Mouse (Mus musculus): ENCODE measurements at regions not wholly inside any gene's neighbourhood (a gene's known extent, or its start where the extent isn't known, plus 50 kb on each side); places are given as distances from the start of the nearest gene placed in this dataset.

DNA sequence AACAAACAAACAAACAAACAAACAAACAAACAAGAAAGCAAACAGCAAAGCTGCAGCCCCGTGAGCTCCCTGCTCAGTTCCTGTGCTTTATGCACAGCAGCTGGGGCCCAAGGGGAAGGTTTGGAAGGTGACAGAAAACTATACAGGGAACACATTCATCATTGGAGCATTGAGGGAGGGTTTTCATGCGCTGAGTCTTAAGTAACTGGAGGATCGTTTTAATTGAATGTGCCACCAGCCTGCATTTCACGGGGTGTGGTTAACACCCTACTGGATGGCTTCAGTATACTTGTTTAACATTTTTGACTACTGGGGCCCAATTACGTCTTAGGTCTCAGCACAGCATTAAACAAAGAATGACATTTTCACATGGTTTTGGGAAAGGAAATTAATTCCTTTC, 331.9 kb upstream of the Prkcq start:
- TF ChIP-seq MYOD1 (IDR thresholded peaks at IDR 0.05; ENCODE audit: control insufficient read depth, insufficient read length, low read depth) = no peak
- no peak for TF ChIP-seq CTCF (IDR thresholded peaks at IDR 0.05; ENCODE audit: control insufficient read depth, insufficient read depth, insufficient read length)
- TF ChIP-seq CEBPB (IDR thresholded peaks at IDR 0.05; ENCODE audit: low read depth) = no peak
- no peak for TF ChIP-seq USF1 (IDR thresholded peaks at IDR 0.05; ENCODE audit: low read depth)
- TF ChIP-seq MAX (IDR thresholded peaks at IDR 0.05) = no peak
- no peak for TF ChIP-seq MYOG (IDR thresholded peaks at IDR 0.05; ENCODE audit: control insufficient read depth, extremely low read depth, insufficient read length)

Data from C2C12 (cell line).